Mouse (Mus musculus) C2C12 (cell line): ENCODE measurements around the gene Ccl1. TPM values are rescaled to one million over a fixed set of nuclear protein-coding genes. Genes with fewer than 3 reads are reported as not detected.

Experiments used
- H3K27me3 ChIP-seq: one replicate; pipeline ENCODE4 v1.6.1; 2011; ENCODE audit not compliant: control insufficient read depth, insufficient read depth, insufficient read length
- H3K36me3 ChIP-seq: one replicate; pipeline ENCODE4 v1.6.1; 2011; ENCODE audit not compliant: control insufficient read depth, insufficient read depth
- H3K4me3 ChIP-seq: one replicate; pipeline ENCODE4 v1.5.1; 2011; ENCODE audit warnings: mild to moderate bottlenecking, control low read depth; ENCODE audit not compliant: poor library complexity, insufficient read depth, severe bottlenecking
- H3K79me2 ChIP-seq: one replicate; pipeline ENCODE4 v1.6.1; 2011; ENCODE audit not compliant: control insufficient read depth, insufficient read depth
- H3K79me3 ChIP-seq: one replicate; pipeline ENCODE4 v1.6.1; 2011; ENCODE audit warnings: low read depth, control low read depth
- H3ac ChIP-seq: one replicate; pipeline ENCODE3; 2011; ENCODE audit warnings: low read depth; ENCODE audit not compliant: control insufficient read depth, insufficient read length
- CEBPB ChIP-seq: IDR thresholded peaks from one replicate; pipeline ENCODE4 v1.6.1; 2011; ENCODE audit warnings: low read depth, mild to moderate bottlenecking, control low read depth, moderate library complexity
- CTCF ChIP-seq: IDR thresholded peaks from one replicate; pipeline ENCODE4 v1.5.1; 2011; ENCODE audit not compliant: control insufficient read depth, insufficient read depth, insufficient read length
- FOSL1 ChIP-seq: IDR thresholded peaks from one replicate; pipeline ENCODE4 v1.8.0; 2011; ENCODE audit warnings: mild to moderate bottlenecking, low read length; ENCODE audit not compliant: poor library complexity, insufficient read depth, severe bottlenecking
- MAX ChIP-seq: IDR thresholded peaks from one replicate; pipeline ENCODE4 v1.6.1; 2011; ENCODE audit warnings: mild to moderate bottlenecking, control low read depth
- MYOD1 ChIP-seq: IDR thresholded peaks from one replicate; pipeline ENCODE4 v1.6.1; 2011; ENCODE audit warnings: low read depth; ENCODE audit not compliant: control insufficient read depth, insufficient read length
- MYOG ChIP-seq: IDR thresholded peaks from one replicate; pipeline ENCODE4 v1.6.1; 2011; ENCODE audit not compliant: control insufficient read depth, insufficient read length; ENCODE audit errors: extremely low read depth
- USF1 ChIP-seq: IDR thresholded peaks from one replicate; pipeline ENCODE4 v1.6.1; 2011; ENCODE audit warnings: low read depth, mild to moderate bottlenecking, control low read depth, moderate library complexity
- polyA plus RNA-seq: library from polyadenylated mRNA; unstranded; fragments of >200 nt; fragmentation: generic; extraction: Trizol; gene quantifications from one replicate; pipeline ENCODE4 v1.2.1, GENCODE M21; 2012; ENCODE audit warnings: missing spikeins

The Ccl1 gene
- polyA plus RNA-seq, 1 experiment: not detected

GRCm38 (mm10) chr11:82310336-82311045 lies 5.0 kb upstream of the Ccl1 start:
- Histone ChIP-seq H3K36me3 (no peaks in the 10 kb centered on the region), H3K79me3 (no peaks in the 10 kb centered on the region), H3ac (no peak overlapping the region), H3K4me3 (no peak overlapping the region), H3K79me2 (no peaks in the 10 kb centered on the region), H3K27me3 (peaks cover 14% of the 10 kb centered on the region)
- TF ChIP-seq CEBPB: no peak
- no peak for TF ChIP-seq FOSL1
- no peak for TF ChIP-seq USF1
- no peak for TF ChIP-seq MAX
- TF ChIP-seq MYOG: no peak
- TF ChIP-seq CTCF: no peak
- TF ChIP-seq MYOD1: no peak

- no peaks in the 10 kb centered on the region for H3K27me3 ChIP-seq
- no peak for TF ChIP-seq CTCF
- TF ChIP-seq MYOD1: no peak
- TF ChIP-seq CEBPB: no peak
- no peak for TF ChIP-seq FOSL1
- no peak for TF ChIP-seq MYOG
- TF ChIP-seq USF1: no peak
- no peak for TF ChIP-seq MAX
- H3ac ChIP-seq: no peak overlapping the region
- no peaks in the 10 kb centered on the region for H3K36me3 ChIP-seq
- no peaks in the 10 kb centered on the region for H3K79me2 ChIP-seq
- no peaks in the 10 kb centered on the region for H3K79me3 ChIP-seq
- no peak overlapping the region for H3K4me3 ChIP-seq
Measured at GRCm38 (mm10) chr11:82297895-82298294, 7.6 kb downstream of the Ccl1 start.

GRCm38 (mm10) chr11:82290841-82291240 lies 14.6 kb downstream of the Ccl1 start:
- TF ChIP-seq CEBPB: no peak
- TF ChIP-seq MAX: no peak
- no peak for TF ChIP-seq CTCF
- no peak for TF ChIP-seq MYOG
- TF ChIP-seq MYOD1: no peak
- Histone ChIP-seq H3K4me3 (no peak overlapping the region), H3K27me3 (no peaks in the 10 kb centered on the region), H3K79me2 (no peaks in the 10 kb centered on the region), H3K79me3 (no peaks in the 10 kb centered on the region), H3K36me3 (no peaks in the 10 kb centered on the region), H3ac (no peak overlapping the region)

GRCm38 (mm10) chr11:82274149-82274812 lies 31.2 kb downstream of the Ccl1 start:
- TF ChIP-seq CTCF: no peak
- Histone ChIP-seq H3K79me3 (no peaks in the 10 kb centered on the region), H3K4me3 (no peak overlapping the region), H3K79me2 (no peaks in the 10 kb centered on the region), H3ac (no peak overlapping the region), H3K27me3 (peaks cover 21% of the 10 kb centered on the region), H3K36me3 (no peaks in the 10 kb centered on the region)

- Histone ChIP-seq H3K27me3 (peaks cover 45% of the 10 kb centered on the region), H3K4me3 (no peak overlapping the region), H3K79me2 (no peaks in the 10 kb centered on the region), H3ac (no peak overlapping the region), H3K36me3 (no peaks in the 10 kb centered on the region), H3K79me3 (no peaks in the 10 kb centered on the region)
- TF ChIP-seq MYOG: no peak
- TF ChIP-seq CTCF: no peak
- no peak for TF ChIP-seq MYOD1
- TF ChIP-seq MAX: no peak
- no peak for TF ChIP-seq CEBPB
- no peak for TF ChIP-seq FOSL1
Measured at GRCm38 (mm10) chr11:82259131-82259530, 46.4 kb downstream of the Ccl1 start.

- Histone ChIP-seq H3K79me2 (no peaks in the 10 kb centered on the region), H3K27me3 (peaks cover 55% of the 10 kb centered on the region), H3ac (no peak overlapping the region), H3K36me3 (no peaks in the 10 kb centered on the region), H3K79me3 (no peaks in the 10 kb centered on the region), H3K4me3 (no peak overlapping the region)
- TF ChIP-seq MYOG (no peak), MAX (no peak), USF1 (no peak), MYOD1 (no peak), CEBPB (no peak), FOSL1 (no peak), CTCF (no peak)
Measured at GRCm38 (mm10) chr11:82255601-82256000, 49.9 kb downstream of the Ccl1 start.
